Mouse (Mus musculus): ENCODE measurements around the gene Vrk2.

- TF ChIP-seq CTCF (IDR thresholded peaks at IDR 0.05; ENCODE audit: control insufficient read depth, insufficient read depth, insufficient read length) (no peak), MYOG (IDR thresholded peaks at IDR 0.05; ENCODE audit: control insufficient read depth, extremely low read depth, insufficient read length) (no peak), USF1 (IDR thresholded peaks at IDR 0.05; ENCODE audit: low read depth) (no peak), MAX (IDR thresholded peaks at IDR 0.05) (no peak), MYOD1 (IDR thresholded peaks at IDR 0.05; ENCODE audit: control insufficient read depth, insufficient read length, low read depth) (no peak), FOSL1 (IDR thresholded peaks at IDR 0.05; ENCODE audit: insufficient read depth, low read length, poor library complexity, severe bottlenecking) (no peak), CEBPB (IDR thresholded peaks at IDR 0.05; ENCODE audit: low read depth) (no peak)
Measured at GRCm38 (mm10) chr11:26596186-26596585, 2.4 kb upstream of the Vrk2 start.

All from C2C12 (cell line).